Mouse (Mus musculus) lung, embryonic 14.5 days (tissue): ENCODE measurements around the gene Rasa4. TPM values are rescaled to one million over a fixed set of nuclear protein-coding genes. Genes with fewer than 3 reads are reported as not detected.

Source experiments
- ATAC-seq: fragments of 200-750 bp; cut with Nextera tagmentation; 2 replicates; pipeline ENCODE4 v1.8.0; 2017; ENCODE audit warnings: mild to moderate bottlenecking, moderate TSS enrichment, moderate library complexity; ENCODE audit not compliant: insufficient read depth
- DNase-seq: peaks from one replicate; pipeline ENCODE4 v3.0.0-alpha.2; 2015
- H3K27ac ChIP-seq: fragments of 300-500 bp; sonication (generic); 2 replicates; pipeline ENCODE4 v1.5.1; 2014; ENCODE audit warnings: low read depth, mild to moderate bottlenecking, moderate library complexity
- H3K27me3 ChIP-seq: fragments of 300-500 bp; sonication (generic); 2 replicates; pipeline ENCODE4 v1.6.1; 2014; ENCODE audit warnings: low read length, control low read depth; ENCODE audit not compliant: insufficient read depth
- H3K36me3 ChIP-seq: fragments of 300-500 bp; sonication (generic); 2 replicates; pipeline ENCODE4 v1.6.1; 2014; ENCODE audit warnings: control low read depth; ENCODE audit not compliant: insufficient read depth
- H3K4me1 ChIP-seq: fragments of 300-500 bp; sonication (generic); 2 replicates; pipeline ENCODE4 v1.6.1; 2014; ENCODE audit warnings: antibody characterized with exemption, control low read depth; ENCODE audit not compliant: insufficient read depth
- H3K4me2 ChIP-seq: fragments of 300-500 bp; sonication (generic); 2 replicates; pipeline ENCODE4 v1.6.1; 2014; ENCODE audit warnings: mild to moderate bottlenecking
- H3K4me3 ChIP-seq: fragments of 300-500 bp; sonication (generic); 2 replicates; pipeline ENCODE4 v1.5.1; 2014; ENCODE audit warnings: low read depth, low read length
- H3K9ac ChIP-seq: fragments of 300-500 bp; sonication (generic); 2 replicates; pipeline ENCODE4 v1.6.1; 2014
- H3K9me3 ChIP-seq: fragments of 300-500 bp; sonication (generic); 2 replicates; pipeline ENCODE4 v1.6.1; 2016; ENCODE audit warnings: low read depth, low read length, control low read depth
- CTCF ChIP-seq: IDR thresholded peaks from 2 replicates; pipeline ENCODE4 v1.5.1; 2016; ENCODE audit warnings: antibody characterized with exemption, low read depth
- WGBS: fragments of 180-500 bp; shearing (Covaris S2); extraction: QIAGEN DNeasy Blood & Tissue Kit; methylation state at CpG from one replicate; pipeline ENCODE4 v1.1.7; 2014; 5-methylcytosine and 5-hydroxymethylcytosine counted together
- polyA plus RNA-seq: library from polyadenylated mRNA; unstranded; fragments of >200 nt; fragmentation: Nextera tagmentation; extraction: Ambion mirVana; gene quantifications from 2 replicates; pipeline ENCODE4 v1.2.1, GENCODE M21; 2014

Gene Rasa4
- polyA plus RNA-seq, 1 experiment from 2014 or later = 4.4 TPM

DNA sequence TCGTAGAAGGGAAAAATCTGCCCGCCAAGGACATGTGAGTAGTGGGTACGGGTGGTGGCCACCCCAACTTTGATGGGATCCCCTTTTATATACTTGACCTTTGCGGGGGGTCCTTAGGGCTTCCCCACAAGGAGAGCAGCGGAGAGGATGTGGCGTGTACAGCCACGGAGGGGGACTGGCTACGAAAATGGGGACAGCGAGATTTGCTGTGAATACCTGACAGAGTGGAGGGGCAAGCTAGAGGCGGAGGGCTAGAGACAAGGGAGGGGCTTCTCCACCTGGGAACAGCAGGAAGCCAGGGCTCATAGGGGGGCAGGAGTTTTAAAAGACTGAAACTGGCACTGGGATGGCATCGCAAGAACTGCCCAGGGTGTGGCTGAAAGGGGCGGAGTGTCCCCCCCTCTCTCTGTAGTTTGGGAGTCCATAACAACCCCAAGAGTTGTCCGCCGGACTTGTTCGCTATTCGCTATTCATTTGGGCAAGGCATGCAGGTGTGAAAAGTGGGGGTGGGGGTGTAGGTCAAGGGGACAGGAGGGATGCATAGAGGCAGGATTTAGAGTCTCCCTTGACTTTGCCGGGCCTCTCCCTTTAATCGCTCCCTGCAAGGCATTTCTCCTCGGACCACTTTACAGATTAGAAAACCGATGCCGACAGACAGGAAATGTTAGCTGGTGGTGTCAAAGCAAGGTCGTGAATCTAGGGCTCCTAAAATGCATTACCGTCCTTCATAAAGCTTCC lies 597 bp downstream of the Rasa4 start:
- Histone ChIP-seq H3K36me3 (no peaks in the 10 kb centered on the region), H3K4me2 (peak overlapping the region; percentile 97), H3K4me1 (peaks cover 5% of the 10 kb centered on the region), H3K9ac (peak overlapping the region; percentile 49), H3K27ac (no peak overlapping the region), H3K4me3 (peak overlapping the region; percentile 55), H3K27me3 (peaks cover 18% of the 10 kb centered on the region), H3K9me3 (no peaks in the 10 kb centered on the region)
- TF ChIP-seq CTCF = no peak
- peak; percentile 29; the same call in 1 of the 2 replicates for ATAC-seq
- no peak for DNase-seq
- 2% methylated on average over 23 of the region's 23 CpGs for WGBS

- Histone ChIP-seq H3K4me3 (peak overlapping the region; percentile 55; the same call in 1 of the 2 replicates), H3K36me3 (no peaks in the 10 kb centered on the region), H3K27ac (no peak overlapping the region), H3K4me1 (peaks cover 5% of the 10 kb centered on the region), H3K9me3 (no peaks in the 10 kb centered on the region), H3K9ac (no peak overlapping the region), H3K27me3 (peaks cover 18% of the 10 kb centered on the region), H3K4me2 (peak overlapping the region; percentile 97)
- WGBS = 20% methylated on average over 21 of the region's 21 CpGs
- ATAC-seq = no peak
- TF ChIP-seq CTCF = no peak
- peak; percentile 15 for DNase-seq
Observed at GRCm38 (mm10) chr5:136084891-136085651, 1.4 kb downstream of the Rasa4 start.

GRCm38 (mm10) chr5:136086290-136086689 lies 2.6 kb downstream of the Rasa4 start:
- TF ChIP-seq CTCF = no peak
- DNase-seq = no peak
- WGBS = 87% methylated on average over 8 of the region's 8 CpGs
- Histone ChIP-seq H3K9ac (no peak overlapping the region), H3K4me2 (no peak overlapping the region), H3K27ac (no peak overlapping the region), H3K4me3 (no peak overlapping the region), H3K9me3 (no peaks in the 10 kb centered on the region), H3K36me3 (no peaks in the 10 kb centered on the region), H3K27me3 (peaks cover 18% of the 10 kb centered on the region), H3K4me1 (peaks cover 5% of the 10 kb centered on the region)
- ATAC-seq = no peak

DNA sequence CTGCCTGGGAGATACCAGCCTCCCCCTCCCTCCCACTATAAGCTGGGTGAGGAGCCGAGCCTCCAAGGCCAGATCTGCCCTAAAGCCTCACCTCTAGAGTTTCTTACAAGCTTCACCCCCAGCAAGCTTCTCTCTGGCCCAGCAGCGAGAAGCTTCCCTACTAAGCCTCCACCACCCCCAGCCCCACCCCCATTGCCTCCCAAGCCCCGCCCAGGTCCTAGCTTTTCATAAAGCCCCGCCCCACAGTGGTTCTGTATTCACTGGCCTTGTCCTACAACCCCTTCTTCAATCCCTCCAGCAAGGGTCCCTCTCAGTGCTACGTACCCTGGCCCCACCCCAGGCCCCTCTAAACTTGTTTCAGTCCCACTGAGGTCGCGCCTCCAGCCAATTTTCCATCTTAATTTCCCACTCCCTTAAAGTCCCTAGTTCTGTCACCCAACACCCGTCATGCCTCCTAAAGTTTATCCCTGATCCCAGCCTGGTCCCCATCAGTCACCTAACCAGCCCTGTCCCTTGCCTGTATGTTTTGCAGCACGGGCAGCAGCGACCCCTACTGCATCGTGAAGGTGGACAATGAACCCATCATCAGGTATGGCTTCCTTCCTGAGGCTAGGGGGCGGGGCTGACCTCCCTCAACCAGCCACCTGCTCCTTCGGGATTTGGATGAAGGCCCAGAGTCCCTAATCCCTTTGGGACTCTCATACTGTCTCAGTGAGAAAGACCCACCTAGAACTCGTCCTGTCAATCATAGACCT lies 5.3 kb downstream of the Rasa4 start:
- no peak overlapping the region for H3K4me3 ChIP-seq
- H3K4me2 ChIP-seq = no peak overlapping the region
- ATAC-seq (no peak), DNase-seq (peak; percentile 7)
- H3K9ac ChIP-seq = no peak overlapping the region
- peak; percentile 20; the same call in 1 of the 2 replicates for TF ChIP-seq CTCF
- peaks cover 16% of the 10 kb centered on the region for H3K27me3 ChIP-seq
- peaks cover 4% of the 10 kb centered on the region for H3K4me1 ChIP-seq
- no peaks in the 10 kb centered on the region for H3K36me3 ChIP-seq
- WGBS = 11% methylated on average over 14 of the region's 14 CpGs
- no peak overlapping the region for H3K27ac ChIP-seq
- no peaks in the 10 kb centered on the region for H3K9me3 ChIP-seq

DNA sequence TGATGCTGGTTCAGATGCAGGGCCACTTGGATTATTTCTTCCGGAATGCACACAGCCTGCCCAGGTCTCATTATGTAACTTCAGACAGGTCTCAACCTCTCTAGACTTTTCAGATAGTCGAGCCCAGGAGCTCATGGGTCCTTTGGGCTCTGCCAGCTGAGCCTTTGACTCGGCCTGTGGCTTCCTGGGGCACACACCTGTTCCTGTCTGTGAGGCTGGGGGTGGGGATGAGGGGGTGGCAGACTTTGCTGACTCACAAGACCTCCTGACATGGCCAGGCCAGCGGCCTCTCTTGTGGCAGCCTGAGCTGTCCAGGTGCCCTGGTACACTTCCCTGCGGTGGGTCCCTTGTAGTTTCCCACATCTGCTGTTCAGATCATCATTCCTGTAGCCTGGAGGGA lies 8.2 kb downstream of the Rasa4 start:
- no peak for TF ChIP-seq CTCF
- WGBS = 55% methylated on average over 5 of the region's 5 CpGs

DNA sequence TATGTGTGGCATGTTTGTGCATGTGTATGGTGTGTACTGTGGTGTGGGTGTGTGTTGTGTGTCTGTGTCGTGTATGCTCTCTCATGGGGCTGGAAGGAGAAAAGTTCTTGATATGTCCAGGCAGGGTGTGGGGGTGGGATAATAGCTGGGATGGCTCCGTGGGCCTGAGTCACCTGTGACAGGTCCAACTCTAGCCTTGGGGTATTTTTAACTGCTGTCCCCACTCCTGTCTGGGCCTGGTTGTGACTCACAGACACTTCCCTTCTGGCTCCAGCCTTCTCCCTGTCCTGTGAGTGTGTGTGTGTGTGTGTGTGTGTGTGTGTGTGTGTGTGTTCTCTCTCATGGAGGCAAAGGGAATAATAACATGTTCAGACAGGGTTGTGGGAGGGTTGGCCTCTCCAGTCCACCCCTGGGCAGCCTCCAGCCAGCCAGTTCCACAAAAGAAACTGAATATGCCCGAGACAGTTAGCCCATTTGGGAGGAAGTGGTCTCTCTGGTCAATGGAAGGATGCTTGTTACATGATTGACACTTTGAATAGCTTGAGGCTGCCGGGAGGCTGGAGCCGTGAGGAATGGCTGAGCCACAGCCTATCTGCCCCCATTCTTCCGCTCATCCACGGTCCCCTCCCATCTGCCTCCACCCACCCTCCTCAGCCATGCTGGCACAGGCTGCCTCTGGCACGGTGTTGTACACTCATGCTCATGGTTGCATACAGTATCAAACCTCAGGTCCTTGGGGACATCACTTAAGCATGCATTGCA lies 10.7 kb downstream of the Rasa4 start:
- TF ChIP-seq CTCF = no peak
- no peak overlapping the region for H3K4me2 ChIP-seq
- WGBS = 64% methylated on average over 8 of the region's 8 CpGs
- no peaks in the 10 kb centered on the region for H3K4me1 ChIP-seq
- no peaks in the 10 kb centered on the region for H3K9me3 ChIP-seq
- no peak for DNase-seq
- no peak overlapping the region for H3K9ac ChIP-seq
- no peak for ATAC-seq
- H3K27me3 ChIP-seq = no peaks in the 10 kb centered on the region
- no peak overlapping the region for H3K27ac ChIP-seq
- no peak overlapping the region for H3K4me3 ChIP-seq
- no peaks in the 10 kb centered on the region for H3K36me3 ChIP-seq

More for the DNA sequence above, 8.2 kb downstream of the Rasa4 start:
- H3K27me3 ChIP-seq = no peaks in the 10 kb centered on the region
- H3K9me3 ChIP-seq = no peaks in the 10 kb centered on the region
- H3K36me3 ChIP-seq = no peaks in the 10 kb centered on the region
- DNase-seq (no peak), ATAC-seq (no peak)
- H3K27ac ChIP-seq = no peak overlapping the region
- H3K9ac ChIP-seq = no peak overlapping the region
- no peak overlapping the region for H3K4me2 ChIP-seq
- no peak overlapping the region for H3K4me3 ChIP-seq
- no peaks in the 10 kb centered on the region for H3K4me1 ChIP-seq
